Mouse (Mus musculus): ENCODE data around the gene Fam104a.

Fam104a gene

GRCm38 (mm10) chr11:113699643-113700042, 15.7 kb upstream of the Fam104a start:
- no peak for DNase-seq

DNA sequence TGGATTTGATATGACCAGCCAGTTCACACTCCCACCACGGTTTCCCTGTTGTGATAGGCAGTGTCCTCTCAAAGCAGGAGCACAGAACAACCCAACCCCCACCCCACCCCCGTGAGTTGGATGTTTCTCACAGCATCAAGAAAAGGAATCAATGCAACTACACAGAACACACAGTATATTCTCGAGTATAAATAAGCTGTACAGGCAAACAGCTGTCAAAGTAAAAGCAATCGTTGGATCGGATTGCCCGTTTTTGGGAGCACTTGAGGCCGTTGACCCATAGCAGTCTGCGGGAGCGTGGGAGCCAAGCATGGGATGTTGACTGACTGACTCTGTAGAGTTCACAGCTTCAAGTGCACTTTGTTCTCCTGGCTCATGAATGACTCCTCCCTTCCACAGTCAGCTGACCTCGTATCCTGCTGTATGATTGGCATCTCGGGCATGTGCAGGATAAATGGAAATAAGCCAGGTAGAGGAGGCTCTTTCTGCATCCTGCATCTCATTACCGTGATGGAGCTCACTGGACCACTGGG, 14.1 kb upstream of the Fam104a start:
- DNase-seq: peak; percentile 77

- no peak for DNase-seq
Measured at GRCm38 (mm10) chr11:113697571-113697970, 13.6 kb upstream of the Fam104a start.

- DNase-seq: no peak
Measured at GRCm38 (mm10) chr11:113691851-113692250, 7.9 kb upstream of the Fam104a start.

DNA sequence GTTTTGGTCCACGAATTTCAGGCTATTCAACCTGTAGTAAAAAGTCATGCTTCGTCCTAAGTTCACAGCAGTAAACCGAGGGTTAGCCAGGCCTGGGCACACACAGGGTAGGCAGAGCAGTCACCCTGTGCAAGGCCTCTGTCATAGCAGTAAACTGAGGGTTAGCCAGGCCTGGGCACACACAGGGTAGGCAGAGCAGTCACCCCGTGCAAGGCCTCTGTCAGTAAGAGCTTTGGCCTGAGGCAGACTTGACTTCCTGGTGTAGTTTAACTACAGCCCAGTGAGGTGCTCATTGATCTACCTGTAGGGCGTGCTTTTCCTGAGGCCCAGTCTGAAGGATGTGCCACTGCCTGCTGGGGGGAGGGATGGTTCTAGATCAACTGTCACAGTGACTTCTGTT, 7.4 kb upstream of the Fam104a start:
- DNase-seq: no peak

GRCm38 (mm10) chr11:113690506-113690905, 6.6 kb upstream of the Fam104a start:
- no peak for DNase-seq

GRCm38 (mm10) chr11:113687031-113687430, 3.1 kb upstream of the Fam104a start:
- DNase-seq: peak; percentile 28

DNA sequence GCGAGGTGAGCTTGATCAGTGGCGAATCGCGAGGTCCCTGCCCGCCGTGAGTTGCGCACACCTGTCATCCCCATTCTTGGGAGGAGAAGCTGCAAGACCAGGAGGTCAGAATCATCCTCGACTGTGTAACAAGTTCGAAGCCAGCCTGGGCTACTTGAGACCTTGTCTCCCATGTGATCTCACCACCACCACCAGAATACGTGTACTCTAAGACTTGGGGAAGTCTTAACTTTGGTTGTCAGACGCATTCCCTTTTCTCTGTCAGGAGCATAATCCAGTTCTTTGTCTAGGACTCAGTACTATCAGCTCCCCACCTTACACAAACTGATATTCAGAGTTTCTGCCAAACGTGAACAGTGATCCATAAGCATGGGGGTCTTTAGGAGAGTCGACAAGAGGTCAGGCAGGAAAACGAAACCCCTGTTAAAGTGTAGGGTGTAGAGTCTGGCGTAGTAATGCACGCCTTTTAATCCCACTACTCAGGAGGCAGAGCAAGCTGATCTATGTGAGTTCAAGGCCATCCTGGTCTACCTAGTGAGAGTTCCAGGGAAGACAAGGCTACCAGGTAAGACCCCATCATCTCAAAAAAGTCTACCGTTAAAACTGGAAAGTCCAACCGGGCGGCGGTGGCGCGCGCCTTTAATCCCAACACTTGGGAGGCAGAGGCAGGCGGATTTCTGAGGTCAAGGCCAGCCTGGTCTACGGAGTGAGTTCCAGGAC, 912 bp upstream of the Fam104a start:
- no peak for DNase-seq

- DNase-seq: no peak
Measured at GRCm38 (mm10) chr11:113683627-113683956, 363 bp downstream of the Fam104a start.

- DNase-seq: peak; percentile 55
Measured at GRCm38 (mm10) chr11:113682897-113683626, 893 bp downstream of the Fam104a start.

- DNase-seq: no peak
Measured at GRCm38 (mm10) chr11:113681979-113682378, 2.0 kb downstream of the Fam104a start.

- DNase-seq: no peak
Measured at GRCm38 (mm10) chr11:113680954-113681353, 3.0 kb downstream of the Fam104a start.

DNA sequence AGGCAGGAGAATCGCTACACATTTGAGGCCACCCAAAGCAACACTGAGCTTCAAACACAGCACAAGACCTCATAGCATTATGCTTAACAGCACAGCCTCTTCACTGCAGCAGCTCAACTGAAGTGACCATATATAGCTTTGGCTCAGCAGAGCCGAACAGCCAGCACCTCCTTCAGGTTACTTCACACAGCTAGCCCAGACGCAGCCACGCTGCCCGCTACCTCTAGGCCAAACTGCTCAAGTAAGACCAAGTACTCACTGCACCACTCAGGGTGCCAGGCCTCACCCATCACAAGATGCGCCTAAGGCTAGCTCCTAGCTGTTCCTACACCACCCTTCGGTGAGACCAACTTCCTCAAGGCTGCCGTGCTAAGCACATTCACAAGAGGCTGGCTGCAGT, 5.6 kb downstream of the Fam104a start:
- DNase-seq: peak; percentile 32

DNA sequence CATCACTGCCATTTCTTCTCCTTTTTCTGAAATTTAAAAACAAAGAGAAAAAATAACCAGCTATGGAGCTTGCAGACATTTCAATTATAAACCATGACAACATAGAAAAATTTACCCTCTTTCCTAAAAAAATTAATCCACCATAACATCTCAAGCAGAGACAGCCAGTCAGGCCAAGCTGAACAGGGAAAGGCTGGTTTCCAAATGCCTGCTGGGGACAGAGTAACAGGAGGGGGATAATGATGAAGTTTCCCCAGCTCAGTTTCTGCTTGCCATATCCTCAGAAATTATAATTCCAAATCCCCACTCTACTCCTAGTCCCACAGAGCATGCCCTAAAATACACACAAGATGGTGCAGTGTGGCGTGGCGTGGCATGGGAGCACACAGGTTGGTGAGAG, 6.6 kb downstream of the Fam104a start:
- DNase-seq: no peak

DNA sequence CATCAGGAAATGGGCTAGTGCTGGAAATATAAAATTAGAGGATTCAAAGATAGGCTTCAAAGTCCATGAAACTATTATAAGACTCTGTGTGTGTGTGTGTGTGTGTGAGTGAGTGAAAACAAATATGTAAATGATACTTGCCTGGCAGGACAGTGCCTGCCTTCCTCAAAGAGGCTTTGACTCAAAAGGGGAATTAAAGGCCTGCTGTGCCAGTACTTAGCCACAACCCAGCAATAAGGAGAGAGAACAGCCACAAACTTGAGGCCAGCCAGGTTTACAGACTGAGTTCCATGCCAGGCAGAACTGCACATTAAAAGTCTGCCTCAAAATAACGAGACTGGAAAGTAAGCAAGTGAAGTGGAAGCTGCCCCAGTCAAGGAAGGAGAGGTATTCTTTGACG, 7.1 kb downstream of the Fam104a start:
- DNase-seq: no peak

- DNase-seq: no peak
Measured at GRCm38 (mm10) chr11:113674595-113674994, 9.4 kb downstream of the Fam104a start.

- DNase-seq: no peak
Measured at GRCm38 (mm10) chr11:113673614-113674013, 10.3 kb downstream of the Fam104a start.

DNA sequence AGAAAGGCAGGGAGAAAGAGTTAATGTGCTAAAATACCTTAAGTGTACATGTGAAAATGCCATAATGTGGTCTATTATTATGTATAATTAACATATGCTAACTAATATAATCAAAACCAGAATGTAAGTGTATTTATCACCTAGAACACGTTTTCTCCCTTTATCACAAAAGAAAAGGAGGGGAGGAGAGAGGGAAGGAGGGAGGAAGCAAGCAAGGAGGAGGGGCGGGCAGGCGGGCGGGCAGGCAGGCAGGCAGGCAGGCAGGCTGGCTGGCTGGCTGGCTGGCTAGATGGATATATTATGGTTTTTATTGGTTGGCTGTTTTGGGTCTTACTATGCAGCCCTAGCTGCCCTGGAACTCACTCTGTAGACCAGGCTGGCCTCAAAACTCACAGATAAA, 14.2 kb downstream of the Fam104a start:
- no peak for DNase-seq

DNA sequence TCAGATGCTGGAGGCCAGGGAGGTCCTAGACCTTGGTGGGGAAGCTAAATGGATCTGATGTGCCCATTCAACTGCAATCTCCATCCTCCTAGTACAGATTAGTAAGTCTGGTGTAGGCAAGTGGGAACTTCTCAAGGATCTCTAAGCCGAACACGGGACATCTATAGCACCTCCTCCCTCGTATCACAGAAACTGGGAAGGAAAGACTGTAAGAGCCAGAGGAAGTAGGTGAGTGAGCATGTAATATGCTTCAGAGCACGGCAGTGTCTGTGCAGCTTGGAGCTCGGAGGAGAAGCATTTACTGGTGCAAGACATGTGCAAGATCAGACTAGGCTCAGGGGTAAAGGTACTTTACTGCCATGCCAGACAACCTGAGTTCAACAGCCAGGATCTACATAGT, 15.1 kb downstream of the Fam104a start:
- no peak for DNase-seq

DNA sequence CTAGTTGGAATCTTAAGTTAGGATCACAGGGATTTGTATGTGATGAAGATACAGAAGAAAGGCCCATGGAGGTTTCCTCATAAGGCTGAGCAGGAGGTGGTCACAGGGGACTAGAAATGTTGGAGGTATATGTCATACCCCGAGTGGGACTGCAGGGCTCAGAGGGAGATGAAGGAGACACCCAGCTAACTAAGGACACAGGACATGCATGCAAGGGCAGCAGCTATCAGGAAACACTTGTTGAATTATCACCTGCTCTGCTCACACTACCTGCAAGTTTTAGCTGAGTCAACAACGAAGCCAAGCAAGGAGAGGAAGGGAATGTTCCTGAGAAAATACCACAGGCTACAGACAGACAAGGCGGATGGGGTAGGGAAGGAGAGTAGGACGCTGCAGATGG, 16.3 kb downstream of the Fam104a start:
- peak; percentile 17 for DNase-seq

GRCm38 (mm10) chr11:113667122-113667521, 16.8 kb downstream of the Fam104a start:
- DNase-seq: peak; percentile 26

DNA sequence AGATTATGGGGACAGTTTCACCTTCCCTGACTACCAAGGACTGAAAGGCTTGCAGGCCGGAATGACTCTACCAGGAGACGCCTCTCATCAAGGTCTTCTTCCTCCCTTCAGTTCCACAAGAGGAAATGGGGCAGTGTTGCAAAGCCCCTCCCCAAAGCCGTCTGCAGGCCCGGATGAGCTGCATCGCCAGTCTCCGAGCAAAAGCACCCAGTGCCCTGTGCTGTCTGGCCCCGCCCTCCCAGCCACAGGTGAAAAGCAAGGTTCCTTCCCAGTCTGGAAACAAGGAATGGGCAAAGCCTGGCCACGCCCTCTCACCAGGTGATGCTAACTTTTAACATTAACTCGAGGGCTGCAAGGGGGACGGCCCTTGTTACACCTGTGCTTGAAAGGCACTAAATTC, 17.3 kb downstream of the Fam104a start:
- peak; percentile 46 for DNase-seq

- no peak for DNase-seq
Measured at GRCm38 (mm10) chr11:113666205-113666604, 17.8 kb downstream of the Fam104a start.

DNA sequence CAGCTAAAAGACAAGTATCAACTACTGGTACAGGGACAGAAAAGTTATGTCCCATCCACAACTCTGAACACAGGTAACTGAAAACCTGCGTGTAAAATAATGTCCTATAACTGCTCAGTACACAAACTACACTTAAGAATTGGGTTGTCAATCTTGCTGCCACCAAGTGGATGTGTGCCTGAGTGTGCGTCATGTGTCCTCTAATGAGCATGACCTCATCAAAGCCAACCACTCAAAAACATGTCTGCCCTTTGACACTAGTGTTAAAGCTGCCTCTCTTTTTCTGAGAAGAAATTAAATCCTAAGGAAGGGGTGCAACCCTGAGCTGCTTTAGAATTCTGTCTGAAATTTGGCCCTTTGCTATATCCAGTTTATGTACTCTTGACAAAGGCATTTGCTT, 19.7 kb downstream of the Fam104a start:
- peak; percentile 44 for DNase-seq
